8 mouse cellular contexts compared by ENCODE assay signal in the genomic region with DNA sequence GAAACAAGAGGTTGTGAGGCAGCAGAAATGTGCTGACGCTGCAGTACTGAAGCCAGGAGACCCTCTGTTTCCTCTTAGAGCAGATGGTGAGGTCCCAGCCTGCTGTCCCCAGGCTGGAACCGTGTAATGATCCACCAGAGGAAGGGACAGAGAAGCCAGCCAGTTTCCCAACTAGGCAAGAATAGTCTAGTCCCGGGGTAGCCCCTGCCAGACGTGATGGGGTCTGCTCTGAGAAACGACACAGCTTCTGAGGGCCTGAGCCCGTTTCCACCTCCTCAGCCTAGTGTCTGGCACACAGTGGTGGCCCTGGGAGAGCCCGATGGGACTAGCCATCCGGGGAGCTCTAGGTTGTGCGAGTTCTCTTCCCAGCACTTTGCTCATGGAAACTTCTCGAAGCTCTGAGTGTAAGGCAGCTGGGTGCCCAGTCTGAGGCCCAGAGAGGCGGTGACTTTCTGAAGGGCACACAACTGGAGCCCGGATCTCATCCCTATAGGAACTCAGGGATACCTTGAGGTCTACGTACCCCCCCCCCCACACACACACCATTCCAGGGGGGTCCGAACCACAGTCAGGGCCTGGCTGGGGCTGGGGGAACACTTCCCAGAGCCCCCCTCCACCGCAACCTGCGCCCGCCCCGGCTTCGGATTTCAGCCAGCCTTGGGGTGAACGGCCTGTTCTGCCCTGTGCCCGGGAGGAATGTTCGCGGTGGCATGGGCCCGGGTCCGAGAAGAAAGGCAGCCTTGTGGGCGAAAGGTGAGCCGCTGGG. TPM values are rescaled to one million over a fixed set of nuclear protein-coding genes. Genes with fewer than 3 reads are reported as not detected.
DNase-seq lines count a peak whose midpoint lies in the region; ATAC-seq and TF ChIP-seq lines count a peak whose summit lies in the region.

No protein-coding gene starts in this region.

- H3K27ac ChIP-seq in kidney, postnatal 0 days: peak overlapping the region; percentile 85
- peak overlapping the region; percentile 84 for H3K27ac ChIP-seq in forebrain, embryonic 10.5 days
- H3K27ac ChIP-seq in neural tube, embryonic 13.5 days (replicated peaks): peak overlapping the region; percentile 73

- ATAC-seq in kidney, postnatal 0 days (replicated peaks; ENCODE audit: low FRiP score, low read depth): peak; percentile 30
- no peak for ATAC-seq in neural tube, embryonic 13.5 days (ENCODE audit: low read depth)
- ATAC-seq in CD4-positive, CD25-positive, alpha-beta regulatory T cell, adult 4 months: no peak

- peaks cover 44% of the 10 kb centered on the region for H3K4me1 ChIP-seq in kidney, postnatal 0 days (replicated peaks; ENCODE audit: insufficient read depth, low read length)
- peaks cover 62% of the 10 kb centered on the region for H3K4me1 ChIP-seq in forebrain, embryonic 10.5 days
- H3K4me1 ChIP-seq in neural tube, embryonic 13.5 days (replicated peaks): peaks cover 39% of the 10 kb centered on the region

- peak overlapping the region; percentile 51 for H3K9ac ChIP-seq in kidney, postnatal 0 days (ENCODE audit: low read depth, low read length)
- peak overlapping the region; percentile 60 for H3K9ac ChIP-seq in neural tube, embryonic 13.5 days

- H3K4me2 ChIP-seq in kidney, postnatal 0 days (ENCODE audit: low read length): peak overlapping the region; percentile 40
- H3K4me2 ChIP-seq in neural tube, embryonic 13.5 days: peak overlapping the region; percentile 46

- no peaks in the 10 kb centered on the region for H3K9me3 ChIP-seq in kidney, postnatal 0 days (replicated peaks; ENCODE audit: low read length)
- H3K9me3 ChIP-seq in forebrain, embryonic 10.5 days: no peaks in the 10 kb centered on the region
- no peaks in the 10 kb centered on the region for H3K9me3 ChIP-seq in neural tube, embryonic 13.5 days

- H3K27me3 ChIP-seq in kidney, postnatal 0 days (ENCODE audit: insufficient read depth, low read length): no peaks in the 10 kb centered on the region
- peaks cover 51% of the 10 kb centered on the region for H3K27me3 ChIP-seq in forebrain, embryonic 10.5 days (ENCODE audit: poor library complexity, severe bottlenecking)
- H3K27me3 ChIP-seq in neural tube, embryonic 13.5 days: peaks cover 7% of the 10 kb centered on the region

- no peaks in the 10 kb centered on the region for H3K36me3 ChIP-seq in kidney, postnatal 0 days (ENCODE audit: insufficient read depth, low read length)
- H3K36me3 ChIP-seq in forebrain, embryonic 10.5 days (replicated peaks): no peaks in the 10 kb centered on the region
- H3K36me3 ChIP-seq in neural tube, embryonic 13.5 days: no peaks in the 10 kb centered on the region

- WGBS in kidney, postnatal 0 days: 23% methylated on average over 27 of the region's 27 CpGs
- 39% methylated on average over 27 of the region's 27 CpGs for WGBS in forebrain, embryonic 10.5 days
- WGBS in neural tube, embryonic 13.5 days: 37% methylated on average over 27 of the region's 27 CpGs

- no peak overlapping the region; the same call in 1 of the 2 replicates for H3K4me3 ChIP-seq in kidney, postnatal 0 days (replicated peaks; ENCODE audit: low read depth, low read length)
- H3K4me3 ChIP-seq in forebrain, embryonic 10.5 days: peak overlapping the region; percentile 38
- 0 out of 2 replicates have a peak overlapping the region, but pooled peaks have one; percentile 4 for H3K4me3 ChIP-seq in neural tube, embryonic 13.5 days

- peak; percentile 27 for DNase-seq in kidney, postnatal 0 days (ENCODE audit: low spot score)
- no peak for DNase-seq in kidney, postnatal 36 days
- no peak for DNase-seq in forebrain, embryonic 10.5 days (ENCODE audit: extremely low spot score, low spot score)
- peak; percentile 40 to 51 for DNase-seq in kidney, postnatal 4 days
- no peak for DNase-seq in spleen, adult 12 weeks (ENCODE audit: low spot score)
- DNase-seq in layer of hippocampus, postnatal 25 days (ENCODE audit: extremely low spot score in 1 of 2, low spot score in 1 of 2): no peak

- no peak for TF ChIP-seq CTCF in kidney, postnatal 0 days (IDR thresholded peaks at IDR 0.05; ENCODE audit: low read depth)

RNA-seq across cellular contexts. Expression of a gene that starts 35.0 kb away (rescaled TPM):
- 256 and 262 TPM in 2 replicates for polyA plus RNA-seq in kidney, postnatal 0 days (2015; fragmentation: Nextera tagmentation; extraction: Ambion mirVana)
- 414 and 416 TPM in 2 replicates for polyA plus RNA-seq in forebrain, embryonic 10.5 days (2016; fragmentation: Nextera tagmentation; extraction: Ambion mirVana)
- 326 and 340 TPM in 2 replicates for polyA plus RNA-seq in neural tube, embryonic 13.5 days (2015; fragmentation: Nextera tagmentation; extraction: Ambion mirVana)
- polyA plus RNA-seq in CD4-positive, CD25-positive, alpha-beta regulatory T cell, adult 4 months (2017; shearing (Covaris generic)): 100 to 1,000 TPM; 373 to 544 TPM
- total RNA-seq in layer of hippocampus, postnatal 25 days (2021): 100 to 1,000 TPM; 213 to 235 TPM

RNA-seq across cellular contexts. Expression of a gene that starts 58.9 kb away (rescaled TPM):
- 33.9 and 36.1 TPM in 2 replicates for polyA plus RNA-seq in kidney, postnatal 0 days (2015; fragmentation: Nextera tagmentation; extraction: Ambion mirVana)
- polyA plus RNA-seq in forebrain, embryonic 10.5 days (2016; fragmentation: Nextera tagmentation; extraction: Ambion mirVana): 40.4 and 46.9 TPM in 2 replicates
- polyA plus RNA-seq in neural tube, embryonic 13.5 days (2015; fragmentation: Nextera tagmentation; extraction: Ambion mirVana): 9.8 and 13.0 TPM in 2 replicates
- under 1 TPM in 1 of 2 experiments, not detected in 1; 0.27 TPM for polyA plus RNA-seq in CD4-positive, CD25-positive, alpha-beta regulatory T cell, adult 4 months (2017; shearing (Covaris generic))
- under 1 TPM; 0.27 to 0.75 TPM for total RNA-seq in layer of hippocampus, postnatal 25 days (2021)

Comparison
In these comparisons a context has a peak if more than half of its experiments do, and no peak if none do; other contexts are left out.
1. DNase-seq: peak in kidney, postnatal 0 days (single experiment) and kidney, postnatal 4 days (2 of 2); none in kidney, postnatal 36 days (0 of 2), forebrain, embryonic 10.5 days (single experiment), spleen, adult 12 weeks (single experiment) and layer of hippocampus, postnatal 25 days (0 of 2).
2. Peak in every context shown above with its lines, with median percentiles within 50 percentile points of each other: H3K27ac ChIP-seq.